In genomic region chr10:19091949-19092348, GRCm38 (mm10) we compare ENCODE assay signal across 23 mouse cellular contexts.
DNase-seq lines count a peak whose midpoint lies in the region; ATAC-seq and TF ChIP-seq lines count a peak whose summit lies in the region.
"Had no signal": no experiment of that assay in that cellular context is flagged by ENCODE, and none has a peak within 500 bp of the region (broad histone marks: within the 10 kb centered on the region; RNA-seq: fewer than 3 reads in every experiment).

No protein-coding gene starts in this region.

- H3K27ac ChIP-seq in stomach, postnatal 0 days (replicated peaks) = peak overlapping the region; percentile 69
- H3K27ac ChIP-seq in hindbrain, embryonic 16.5 days (ENCODE audit: low read depth, low read length) = no peak overlapping the region
- H3K27ac ChIP-seq: embryonic facial prominence, embryonic 13.5 days; forebrain, embryonic 13.5 days; heart, adult 2 months; heart, embryonic 15.5 days; hindbrain, embryonic 10.5 days; hindbrain, embryonic 14.5 days had no signal

- no peak for DNase-seq in frontal cortex, postnatal 36 days (ENCODE audit: low spot score in 2 of 2)
- peak; percentile 20 for DNase-seq in Muller cell, postnatal 12 days (ENCODE audit: inconsistent ontology term)
- peak; percentile 30 for DNase-seq in induced T-regulatory cell, adult 2 months (ENCODE audit: low read depth)
- no peak for DNase-seq in stomach, postnatal 0 days (ENCODE audit: low spot score)
- no peak for DNase-seq in heart, postnatal 4 days
- DNase-seq in gastrocnemius, postnatal 25 days = no peak
- DNase-seq: adrenal gland, postnatal 25 days; cerebellum, adult 11 months; cerebellum, adult 9-10 months; cerebellum, postnatal 36 days; forebrain, postnatal 0 days; heart, adult 2 months; heart, postnatal 14 days; kidney, adult 18-20 months had no signal

- H3K4me2 ChIP-seq in stomach, postnatal 0 days (replicated peaks; ENCODE audit: low read depth) = no peak overlapping the region
- H3K4me2 ChIP-seq in hindbrain, embryonic 16.5 days (ENCODE audit: low read length) = no peak overlapping the region
- H3K4me2 ChIP-seq: embryonic facial prominence, embryonic 13.5 days; forebrain, embryonic 13.5 days; heart, embryonic 11.5 days; heart, embryonic 15.5 days; hindbrain, embryonic 14.5 days had no signal

- TF ChIP-seq CTCF in stomach, postnatal 0 days (IDR thresholded peaks at IDR 0.05; ENCODE audit: low read depth) = no peak

- H3K9me3 ChIP-seq in stomach, postnatal 0 days (ENCODE audit: control insufficient read depth, low read length) = no peaks in the 10 kb centered on the region
- H3K9me3 ChIP-seq in hindbrain, embryonic 16.5 days (ENCODE audit: control insufficient read depth, low read length) = no peaks in the 10 kb centered on the region
- H3K9me3 ChIP-seq: embryonic facial prominence, embryonic 13.5 days; forebrain, embryonic 13.5 days; heart, embryonic 15.5 days; hindbrain, embryonic 10.5 days had no signal

- H3K9ac ChIP-seq in stomach, postnatal 0 days (ENCODE audit: low read length) = no peak overlapping the region
- no peak overlapping the region for H3K9ac ChIP-seq in hindbrain, embryonic 16.5 days (ENCODE audit: low read depth, low read length)
- H3K9ac ChIP-seq: embryonic facial prominence, embryonic 13.5 days; forebrain, embryonic 13.5 days; forebrain, postnatal 0 days; heart, embryonic 15.5 days; hindbrain, embryonic 14.5 days had no signal

- H3K27me3 ChIP-seq in stomach, postnatal 0 days (ENCODE audit: control insufficient read depth, insufficient read depth, low read length) = no peaks in the 10 kb centered on the region
- H3K27me3 ChIP-seq in hindbrain, embryonic 16.5 days (replicated peaks; ENCODE audit: control insufficient read depth, insufficient read depth, low read length) = no peaks in the 10 kb centered on the region
- H3K27me3 ChIP-seq: embryonic facial prominence, embryonic 13.5 days; forebrain, embryonic 13.5 days; heart, embryonic 15.5 days had no signal

- TF ChIP-seq EP300 in stomach, postnatal 0 days (optimal IDR thresholded peaks at IDR 0.05) = peak; percentile 62

- 64% methylated on average over 3 of the region's 3 CpGs for WGBS in stomach, postnatal 0 days
- WGBS in hindbrain, embryonic 16.5 days = 87% methylated on average over 3 of the region's 3 CpGs

- H3K36me3 ChIP-seq in stomach, postnatal 0 days (ENCODE audit: control insufficient read depth, insufficient read depth, low read length) = no peaks in the 10 kb centered on the region
- H3K36me3 ChIP-seq in hindbrain, embryonic 16.5 days (ENCODE audit: control insufficient read depth, insufficient read depth, low read length) = no peaks in the 10 kb centered on the region
- H3K36me3 ChIP-seq: embryonic facial prominence, embryonic 13.5 days; heart, embryonic 15.5 days; hindbrain, embryonic 10.5 days had no signal

- no peaks in the 10 kb centered on the region; the same call in 1 of the 2 replicates for H3K4me1 ChIP-seq in stomach, postnatal 0 days (replicated peaks; ENCODE audit: control insufficient read depth, insufficient read depth)
- H3K4me1 ChIP-seq in hindbrain, embryonic 16.5 days (ENCODE audit: control insufficient read depth, insufficient read depth, low read depth, low read length) = no peaks in the 10 kb centered on the region
- H3K4me1 ChIP-seq: embryonic facial prominence, embryonic 13.5 days; forebrain, embryonic 13.5 days; hindbrain, embryonic 10.5 days had no signal

- ATAC-seq in frontal cortex, adult (ENCODE audit: low TSS enrichment) = peak; percentile 83
- peak; percentile 45; the same call in 1 of the 2 replicates for ATAC-seq in stomach, postnatal 0 days (ENCODE audit: low FRiP score, low TSS enrichment)
- ATAC-seq in hindbrain, embryonic 16.5 days = no peak
- ATAC-seq: forebrain, embryonic 13.5 days; forebrain, postnatal 0 days; inflammation-experienced regulatory T-cells, adult 6 months had no signal

- H3K4me3 ChIP-seq in stomach, postnatal 0 days (ENCODE audit: low read depth, low read length) = no peak overlapping the region
- H3K4me3 ChIP-seq in hindbrain, embryonic 16.5 days (ENCODE audit: low read length) = no peak overlapping the region
- H3K4me3 ChIP-seq: embryonic facial prominence, embryonic 13.5 days; forebrain, embryonic 13.5 days; heart, adult 2 months; heart, embryonic 15.5 days; hindbrain, embryonic 10.5 days had no signal

Comparison
In these comparisons a context has a peak if more than half of its experiments do, and no peak if none do; other contexts are left out.
1. DNase-seq: peak in Muller cell, postnatal 12 days (single experiment) and induced T-regulatory cell, adult 2 months (single experiment); none in frontal cortex, postnatal 36 days (0 of 2), stomach, postnatal 0 days (single experiment), heart, postnatal 4 days (single experiment) and gastrocnemius, postnatal 25 days (single experiment).